Mouse (Mus musculus) hindbrain, embryonic 11.5 days (tissue): ENCODE measurements around the gene Hs1bp3. TPM values are rescaled to one million over a fixed set of nuclear protein-coding genes. Genes with fewer than 3 reads are reported as not detected.
A peak's percentile ranks its signal among the peaks of the same experiment; 100 is the strongest.

Source experiments
- ATAC-seq: fragments of 200-750 bp; cut with Nextera tagmentation; 2 replicates; pipeline ENCODE4 v1.8.0; 2017; ENCODE audit warnings: mild to moderate bottlenecking, moderate TSS enrichment, moderate library complexity; ENCODE audit not compliant: low FRiP score
- DNase-seq: peaks from one replicate; pipeline ENCODE4 v3.0.0-alpha.2; 2015; ENCODE audit warnings: low spot score
- H3K27ac ChIP-seq: fragments of 300-500 bp; sonication (generic); 2 replicates; pipeline ENCODE4 v1.5.1; 2014; ENCODE audit warnings: mild to moderate bottlenecking, low read depth, low read length
- H3K27me3 ChIP-seq: fragments of 300-500 bp; sonication (generic); 2 replicates; pipeline ENCODE4 v1.6.1; 2014; ENCODE audit warnings: mild to moderate bottlenecking, low read length, moderate library complexity, mixed read lengths; ENCODE audit not compliant: control insufficient read depth, insufficient read depth
- H3K36me3 ChIP-seq: fragments of 300-500 bp; sonication (generic); 2 replicates; pipeline ENCODE4 v1.6.1; 2014; ENCODE audit warnings: mild to moderate bottlenecking, low read length, moderate library complexity, mixed read lengths; ENCODE audit not compliant: control insufficient read depth, insufficient read depth
- H3K4me1 ChIP-seq: fragments of 300-500 bp; sonication (generic); replicated peaks from 2 replicates; pipeline ENCODE4 v1.6.1; 2014; ENCODE audit warnings: low read length, mixed read lengths; ENCODE audit not compliant: control insufficient read depth, insufficient read depth
- H3K4me2 ChIP-seq: fragments of 300-500 bp; sonication (generic); replicated peaks from 2 replicates; pipeline ENCODE4 v1.6.1; 2014; ENCODE audit warnings: mild to moderate bottlenecking, low read depth, low read length
- H3K4me3 ChIP-seq: fragments of 300-500 bp; sonication (generic); 2 replicates; pipeline ENCODE4 v1.5.1; 2014; ENCODE audit warnings: low read depth, low read length
- H3K9ac ChIP-seq: fragments of 300-500 bp; sonication (generic); 2 replicates; pipeline ENCODE4 v1.6.1; 2014; ENCODE audit warnings: low read depth, low read length
- H3K9me3 ChIP-seq: fragments of 300-500 bp; sonication (generic); 2 replicates; pipeline ENCODE4 v1.6.1; 2016; ENCODE audit warnings: low read length; ENCODE audit not compliant: control insufficient read depth
- WGBS: fragments of 180-500 bp; shearing (Covaris S2); extraction: QIAGEN DNeasy Blood & Tissue Kit; methylation state at CpG from one replicate; pipeline ENCODE4 v1.1.7; 2014; 5-methylcytosine and 5-hydroxymethylcytosine counted together
- polyA plus RNA-seq: library from polyadenylated mRNA; unstranded; fragments of >200 nt; fragmentation: Nextera tagmentation; extraction: Ambion mirVana; gene quantifications from 2 replicates; pipeline ENCODE4 v1.2.1, GENCODE M21; 2014

The Hs1bp3 gene
- polyA plus RNA-seq, 1 experiment from 2014 or later = 6.9 TPM

DNA sequence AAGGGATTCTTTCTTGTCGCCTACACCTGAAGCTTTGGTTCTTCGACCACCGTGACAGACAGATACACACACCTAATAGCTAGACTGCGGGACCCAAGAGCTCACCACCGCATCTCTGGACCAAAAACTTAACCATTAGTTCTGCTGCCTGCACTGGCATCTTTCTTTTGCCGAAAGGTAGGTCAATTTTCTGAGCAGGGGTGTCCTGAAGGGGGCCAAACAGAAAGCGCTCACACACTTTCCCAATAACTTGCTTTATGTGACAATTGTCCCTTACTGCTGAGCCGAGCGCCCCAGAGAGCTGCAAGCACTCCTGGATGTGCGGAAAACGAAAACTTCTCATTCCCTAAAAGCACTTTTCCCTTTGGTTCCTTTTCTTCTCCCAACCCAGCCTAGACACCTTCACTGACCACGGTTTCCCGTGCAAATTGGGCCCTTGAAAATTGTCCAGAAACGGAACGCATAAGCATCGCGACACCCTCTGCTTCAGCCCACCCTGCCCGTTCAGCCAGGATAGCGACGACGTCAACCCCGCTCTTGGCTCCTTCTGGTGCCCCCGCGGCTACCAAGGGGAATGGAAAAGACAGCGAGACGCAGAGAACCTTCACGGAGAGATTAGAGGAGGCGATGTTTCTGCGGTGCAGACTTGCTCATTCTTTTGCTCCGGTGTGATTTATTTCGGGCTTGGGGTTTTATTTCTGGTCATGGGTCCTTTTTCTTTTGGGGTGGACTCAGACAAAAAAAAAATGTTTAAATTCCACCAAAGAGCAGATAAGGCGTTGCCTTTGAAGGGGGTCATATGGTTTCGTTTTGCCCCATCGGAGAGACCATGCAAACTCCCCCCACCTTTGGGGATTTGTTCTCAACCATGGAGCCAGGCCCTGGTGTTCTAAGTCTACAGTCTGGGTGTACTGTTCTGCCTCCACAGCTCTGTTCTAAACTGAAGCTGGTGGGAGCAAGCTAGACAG is 13.8 kb upstream of the Hs1bp3 start:
- ATAC-seq = no peak
- H3K27me3 ChIP-seq = peaks cover 86% of the 10 kb centered on the region
- H3K9me3 ChIP-seq = no peaks in the 10 kb centered on the region
- no peak overlapping the region for H3K4me3 ChIP-seq
- 5% methylated on average over 34 of the region's 34 CpGs for WGBS
- no peak overlapping the region for H3K4me2 ChIP-seq
- no peaks in the 10 kb centered on the region for H3K36me3 ChIP-seq
- H3K27ac ChIP-seq = no peak overlapping the region
- DNase-seq = peak; percentile 56
- H3K4me1 ChIP-seq = peaks cover 12% of the 10 kb centered on the region
- no peak overlapping the region for H3K9ac ChIP-seq

DNA sequence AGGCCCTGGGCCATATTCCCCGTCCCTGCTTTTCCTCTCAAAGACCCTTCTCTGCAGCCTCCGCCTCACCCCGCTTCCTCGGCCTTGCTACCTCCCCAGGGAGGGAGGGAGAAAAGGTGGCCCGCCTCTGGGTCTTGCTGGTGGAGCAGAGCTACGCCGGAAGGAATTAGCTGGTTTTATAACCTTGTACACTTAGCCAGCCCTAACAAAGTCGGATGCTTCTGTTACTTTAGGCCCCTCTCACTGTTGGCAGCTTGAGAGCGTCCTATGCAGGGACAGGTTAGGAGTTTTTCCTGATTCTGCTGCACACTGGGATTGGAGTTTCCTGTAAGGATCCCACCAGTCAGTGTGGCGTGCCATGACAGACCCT is 13.1 kb upstream of the Hs1bp3 start:
- Histone ChIP-seq H3K4me1 (peaks cover 12% of the 10 kb centered on the region), H3K9ac (no peak overlapping the region), H3K27ac (no peak overlapping the region), H3K27me3 (peaks cover 87% of the 10 kb centered on the region), H3K4me3 (no peak overlapping the region), H3K4me2 (no peak overlapping the region), H3K9me3 (no peaks in the 10 kb centered on the region), H3K36me3 (no peaks in the 10 kb centered on the region)
- DNase-seq (peak; percentile 57), ATAC-seq (no peak)
- 10% methylated on average over 10 of the region's 10 CpGs for WGBS

DNA sequence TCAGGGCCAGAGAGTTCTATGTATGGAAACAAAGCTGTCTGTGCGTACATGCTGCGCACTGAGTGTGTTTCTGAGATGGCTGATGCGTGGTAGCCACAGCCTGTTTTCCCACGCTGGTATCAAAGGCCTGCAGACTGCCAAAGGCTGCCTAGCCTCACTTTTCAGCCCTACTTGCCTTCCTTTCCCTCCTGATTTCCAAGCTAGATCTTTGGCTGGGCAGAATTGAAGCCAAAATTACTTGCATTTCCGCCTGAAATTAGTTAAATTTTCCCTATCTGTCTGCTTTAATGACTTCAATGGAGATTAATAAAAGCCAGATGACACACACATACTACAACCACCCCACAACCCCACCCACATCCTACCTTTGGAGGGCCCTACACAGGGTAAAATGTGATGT is 12.7 kb upstream of the Hs1bp3 start:
- Histone ChIP-seq H3K27me3 (peaks cover 85% of the 10 kb centered on the region), H3K9me3 (no peaks in the 10 kb centered on the region), H3K4me2 (no peak overlapping the region), H3K27ac (no peak overlapping the region), H3K36me3 (no peaks in the 10 kb centered on the region), H3K4me3 (no peak overlapping the region), H3K4me1 (peaks cover 12% of the 10 kb centered on the region), H3K9ac (no peak overlapping the region)
- DNase-seq (no peak), ATAC-seq (no peak)
- WGBS = 24% methylated on average over 5 of the region's 5 CpGs

DNA sequence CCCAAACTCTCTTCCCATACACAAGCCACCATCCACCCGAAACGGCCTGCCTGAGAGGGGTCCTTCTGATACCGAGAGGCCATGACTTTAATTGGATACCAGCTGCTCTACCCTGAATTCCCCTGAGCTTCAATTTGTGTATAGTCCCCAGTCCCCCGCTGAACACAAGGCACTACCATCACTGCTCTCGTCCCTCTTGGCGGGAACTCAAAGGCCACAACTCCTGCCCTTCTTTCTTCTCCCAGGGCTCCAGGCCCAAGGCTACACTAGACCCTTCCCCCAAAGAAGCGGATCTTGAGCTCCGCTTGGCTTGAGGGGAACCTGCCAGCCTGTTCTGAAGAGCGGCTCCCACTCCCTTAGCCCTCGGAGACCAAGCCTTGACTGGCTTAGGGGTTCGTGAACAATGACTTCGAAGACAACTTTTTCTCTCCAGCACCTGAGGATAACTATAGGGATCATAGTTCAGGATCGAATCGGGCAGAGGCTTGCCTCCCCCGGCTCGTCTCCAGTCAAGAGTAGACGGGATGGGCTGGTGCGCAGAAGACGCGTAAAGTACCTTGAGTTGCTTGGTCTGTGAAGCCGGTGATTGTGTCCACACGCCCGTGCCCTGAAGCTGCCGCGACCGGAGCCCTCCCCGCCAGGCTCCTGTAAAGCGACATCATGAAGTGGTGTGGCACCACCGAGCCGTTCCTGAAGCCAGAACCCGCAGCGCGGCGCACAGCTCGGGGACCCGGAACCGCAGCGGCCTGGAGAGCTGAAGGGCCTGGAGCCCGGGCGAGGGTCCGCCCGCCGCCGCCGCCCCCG is 12.0 kb upstream of the Hs1bp3 start:
- DNase-seq (peak; percentile 63), ATAC-seq (no peak)
- 3% methylated on average over 46 of the region's 46 CpGs for WGBS

DNA sequence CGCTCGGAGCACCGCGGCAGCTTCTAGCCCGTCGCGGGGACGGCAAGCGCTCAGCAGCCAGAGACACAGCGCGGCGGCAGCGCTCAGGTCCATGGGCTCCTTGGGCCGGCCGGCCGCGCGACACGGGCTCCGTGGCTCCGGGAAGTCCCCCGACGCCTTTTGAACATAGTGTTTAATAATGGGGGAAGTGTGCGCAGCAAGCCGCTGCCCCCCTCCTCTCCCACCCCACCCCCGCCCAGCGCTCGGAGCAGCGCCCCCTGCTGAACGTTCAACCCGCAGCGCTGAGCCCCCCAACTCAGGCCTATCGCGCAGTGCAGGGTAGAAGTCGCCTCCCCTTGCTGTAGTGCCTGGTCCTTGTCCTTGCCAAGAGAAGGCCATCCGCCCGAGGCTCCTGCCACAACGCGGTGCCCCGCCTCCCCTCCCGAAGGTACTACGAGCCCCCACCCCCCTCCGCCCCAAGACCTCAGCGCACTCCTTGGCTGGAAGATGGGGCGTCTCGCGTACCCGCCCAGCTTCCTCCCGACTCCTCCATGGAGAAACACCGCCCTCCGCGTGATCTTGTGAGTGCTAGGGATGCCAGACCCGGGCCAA is 11.3 kb upstream of the Hs1bp3 start, which contains the start of gene Gdf7:
Gdf7 (minus strand) TSS at position 114 of the 591 bp plus-strand sequence.
- no peak for DNase-seq
- Histone ChIP-seq H3K4me3 (peak within 1 kb of the TSS; percentile 44), H3K27me3 (peaks cover 76% of the 10 kb centered on the region), H3K36me3 (no peaks in the 10 kb centered on the region), H3K4me1 (peaks cover 15% of the 10 kb centered on the region), H3K9ac (peak within 1 kb of the TSS; percentile 32; the same call in 1 of the 2 replicates), H3K9me3 (no peaks in the 10 kb centered on the region), H3K4me2 (peak within 1 kb of the TSS; percentile 71), H3K27ac (no peak within 1 kb of the TSS)
- WGBS = 3% methylated on average over 44 of the region's 53 CpGs
- ATAC-seq = peak; percentile 47

More for the DNA sequence above, 12.0 kb upstream of the Hs1bp3 start:
- peak overlapping the region; percentile 32; the same call in 1 of the 2 replicates for H3K9ac ChIP-seq
- H3K27me3 ChIP-seq = peaks cover 82% of the 10 kb centered on the region
- H3K27ac ChIP-seq = no peak overlapping the region
- H3K4me3 ChIP-seq = peak overlapping the region; percentile 44
- peaks cover 12% of the 10 kb centered on the region for H3K4me1 ChIP-seq
- H3K36me3 ChIP-seq = no peaks in the 10 kb centered on the region
- peak overlapping the region; percentile 71 for H3K4me2 ChIP-seq
- no peaks in the 10 kb centered on the region for H3K9me3 ChIP-seq

DNA sequence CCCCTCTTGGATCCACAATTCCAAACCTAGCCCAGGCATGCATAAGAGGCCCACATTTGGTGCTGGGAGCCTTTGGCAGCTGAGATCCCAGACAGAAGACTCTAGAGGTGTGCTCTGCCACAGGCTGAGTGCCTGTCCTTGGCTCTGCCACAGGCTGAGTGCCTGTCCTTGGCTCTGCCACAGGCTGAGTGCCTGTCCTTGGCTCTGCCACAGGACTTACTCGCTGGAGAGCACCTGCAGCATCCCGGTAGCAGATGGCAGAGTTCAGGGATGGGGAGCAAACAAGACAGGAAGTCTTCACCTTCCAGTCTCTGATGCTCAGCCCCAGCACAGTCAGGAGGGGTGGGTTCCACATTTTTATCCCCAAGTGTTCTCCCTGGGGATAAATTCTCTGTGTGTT is 8.0 kb upstream of the Hs1bp3 start:
- ATAC-seq (no peak), DNase-seq (no peak)
- H3K27me3 ChIP-seq = peaks cover 43% of the 10 kb centered on the region
- no peak overlapping the region for H3K9ac ChIP-seq
- no peak overlapping the region for H3K4me2 ChIP-seq
- H3K36me3 ChIP-seq = no peaks in the 10 kb centered on the region
- WGBS = 46% methylated on average over 2 of the region's 2 CpGs
- H3K4me1 ChIP-seq = peaks cover 6% of the 10 kb centered on the region; the same call in 1 of the 2 replicates
- H3K4me3 ChIP-seq = no peak overlapping the region
- no peak overlapping the region for H3K27ac ChIP-seq
- no peaks in the 10 kb centered on the region for H3K9me3 ChIP-seq

DNA sequence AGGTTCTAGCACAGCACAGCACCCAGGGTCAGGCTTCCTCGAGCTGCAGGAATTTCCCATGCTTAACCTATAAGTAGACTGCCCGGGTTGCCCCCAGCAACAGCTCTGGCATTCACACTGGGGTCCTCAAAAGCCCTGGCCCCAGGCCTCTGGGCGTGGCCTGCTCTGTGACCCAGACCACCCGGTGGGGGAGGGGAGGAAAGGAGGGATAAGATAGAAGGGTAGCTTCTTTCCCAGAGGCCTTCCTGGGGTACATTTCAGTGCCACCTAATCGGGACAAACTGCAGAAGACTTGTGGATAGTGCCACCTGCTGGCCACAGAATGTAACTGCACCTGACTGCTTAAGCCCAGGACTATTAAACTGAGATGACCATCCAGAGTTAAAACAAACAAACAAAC is 6.8 kb upstream of the Hs1bp3 start:
- H3K4me3 ChIP-seq = no peak overlapping the region

DNA sequence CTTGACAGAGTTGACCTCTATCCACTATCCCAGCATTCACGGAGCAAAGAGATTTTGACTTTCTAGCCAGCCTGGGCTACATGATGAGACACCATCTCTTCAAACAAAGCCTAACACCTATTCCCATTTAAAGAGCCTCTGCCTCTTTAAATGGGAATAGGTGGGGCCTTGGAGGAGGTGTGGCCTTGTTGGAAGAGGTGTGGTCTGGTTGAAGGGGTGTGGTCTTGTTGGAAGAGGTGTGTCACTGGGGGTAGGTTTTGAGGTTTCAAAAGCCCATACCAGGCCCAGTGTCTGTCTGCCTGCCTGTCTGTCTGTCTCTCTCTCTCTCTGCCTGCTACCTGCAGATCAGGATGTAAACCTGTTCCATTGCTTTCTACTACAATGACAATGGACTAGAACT is 6.3 kb upstream of the Hs1bp3 start:
- Histone ChIP-seq H3K27ac (no peak overlapping the region), H3K4me1 (peaks cover 3% of the 10 kb centered on the region; the same call in 1 of the 2 replicates), H3K9ac (no peak overlapping the region), H3K4me2 (no peak overlapping the region), H3K27me3 (peaks cover 27% of the 10 kb centered on the region), H3K9me3 (no peaks in the 10 kb centered on the region), H3K36me3 (no peaks in the 10 kb centered on the region), H3K4me3 (no peak overlapping the region)
- WGBS = 61% methylated on average over 1 of the region's 1 CpGs
- peak; percentile 33 for ATAC-seq
- DNase-seq = no peak

More for the DNA sequence above, 6.8 kb upstream of the Hs1bp3 start:
- H3K36me3 ChIP-seq = no peaks in the 10 kb centered on the region
- WGBS = 4% methylated on average over 5 of the region's 5 CpGs
- H3K27me3 ChIP-seq = peaks cover 32% of the 10 kb centered on the region
- ATAC-seq (peak; percentile 65), DNase-seq (peak; percentile 84)
- no peak overlapping the region for H3K9ac ChIP-seq
- no peak overlapping the region for H3K27ac ChIP-seq
- H3K9me3 ChIP-seq = no peaks in the 10 kb centered on the region
- H3K4me1 ChIP-seq = peaks cover 6% of the 10 kb centered on the region; the same call in 1 of the 2 replicates
- no peak overlapping the region for H3K4me2 ChIP-seq
